Mouse (Mus musculus): ENCODE data around the gene Gdpgp1. TPM values are rescaled to one million over a fixed set of nuclear protein-coding genes. Genes with fewer than 3 reads are reported as not detected.

The Gdpgp1 gene
- polyA plus RNA-seq, 1 experiment from 2014 or later, result 4.2 TPM

- Histone ChIP-seq H3K27me3 (ENCODE audit: control insufficient read depth, insufficient read depth, low read length) (no peaks in the 10 kb centered on the region), H3K4me2 (ENCODE audit: low read depth, low read length) (no peak overlapping the region), H3K4me3 (ENCODE audit: low read length) (no peak overlapping the region), H3K36me3 (ENCODE audit: control insufficient read depth, insufficient read depth) (no peaks in the 10 kb centered on the region), H3K9ac (ENCODE audit: low read length) (peak overlapping the region; percentile 15; the same call in 1 of the 2 replicates), H3K9me3 (replicated peaks; ENCODE audit: control insufficient read depth, low read length) (no peaks in the 10 kb centered on the region), H3K4me1 (ENCODE audit: control insufficient read depth, insufficient read depth, low read length) (peaks cover 66% of the 10 kb centered on the region), H3K27ac (ENCODE audit: low read length) (peak overlapping the region; percentile 51; the same call in 1 of the 2 replicates)
- no peak for ATAC-seq (replicated peaks; ENCODE audit: extremely low read depth, insufficient read depth, low FRiP score)
- 57% methylated on average over 11 of the region's 11 CpGs for WGBS
These were observed 43.3 kb upstream of the Gdpgp1 start for GRCm38 (mm10) chr7:80189147-80189933.

GRCm38 (mm10) chr7:80191455-80191854 is 41.2 kb upstream of the Gdpgp1 start:
- Histone ChIP-seq H3K9me3 (replicated peaks; ENCODE audit: control insufficient read depth, low read length) (no peaks in the 10 kb centered on the region), H3K36me3 (ENCODE audit: control insufficient read depth, insufficient read depth) (no peaks in the 10 kb centered on the region), H3K27me3 (ENCODE audit: control insufficient read depth, insufficient read depth, low read length) (no peaks in the 10 kb centered on the region), H3K9ac (ENCODE audit: low read length) (peak overlapping the region; percentile 60), H3K4me1 (ENCODE audit: control insufficient read depth, insufficient read depth, low read length) (peaks cover 52% of the 10 kb centered on the region), H3K4me3 (ENCODE audit: low read length) (no peak overlapping the region), H3K4me2 (ENCODE audit: low read depth, low read length) (no peak overlapping the region), H3K27ac (ENCODE audit: low read length) (peak overlapping the region; percentile 79)
- no peak for ATAC-seq (replicated peaks; ENCODE audit: extremely low read depth, insufficient read depth, low FRiP score)
- 45% methylated on average over 5 of the region's 5 CpGs for WGBS

- H3K36me3 ChIP-seq (ENCODE audit: control insufficient read depth, insufficient read depth), result no peaks in the 10 kb centered on the region
- 9% methylated on average over 16 of the region's 16 CpGs for WGBS
- no peaks in the 10 kb centered on the region for H3K27me3 ChIP-seq (ENCODE audit: control insufficient read depth, insufficient read depth, low read length)
- peak overlapping the region; percentile 62 for H3K9ac ChIP-seq (ENCODE audit: low read length)
- peak overlapping the region; percentile 38 for H3K4me3 ChIP-seq (ENCODE audit: low read length)
- peaks cover 54% of the 10 kb centered on the region for H3K4me1 ChIP-seq (ENCODE audit: control insufficient read depth, insufficient read depth, low read length)
- peak overlapping the region; percentile 79 for H3K27ac ChIP-seq (ENCODE audit: low read length)
- peak; percentile 87 for ATAC-seq (replicated peaks; ENCODE audit: extremely low read depth, insufficient read depth, low FRiP score)
- no peaks in the 10 kb centered on the region for H3K9me3 ChIP-seq (replicated peaks; ENCODE audit: control insufficient read depth, low read length)
- peak overlapping the region; percentile 60 for H3K4me2 ChIP-seq (ENCODE audit: low read depth, low read length)
These were observed 40.2 kb upstream of the Gdpgp1 start for GRCm38 (mm10) chr7:80192226-80193061.

- H3K4me1 ChIP-seq (ENCODE audit: control insufficient read depth, insufficient read depth, low read length), result peaks cover 49% of the 10 kb centered on the region
- no peaks in the 10 kb centered on the region for H3K27me3 ChIP-seq (ENCODE audit: control insufficient read depth, insufficient read depth, low read length)
- no peaks in the 10 kb centered on the region for H3K9me3 ChIP-seq (replicated peaks; ENCODE audit: control insufficient read depth, low read length)
- no peak overlapping the region for H3K4me3 ChIP-seq (ENCODE audit: low read length)
- H3K27ac ChIP-seq (ENCODE audit: low read length), result no peak overlapping the region
- H3K4me2 ChIP-seq (ENCODE audit: low read depth, low read length), result no peak overlapping the region
- no peak for ATAC-seq (replicated peaks; ENCODE audit: extremely low read depth, insufficient read depth, low FRiP score)
- no peaks in the 10 kb centered on the region for H3K36me3 ChIP-seq (ENCODE audit: control insufficient read depth, insufficient read depth)
- H3K9ac ChIP-seq (ENCODE audit: low read length), result no peak overlapping the region
- 73% methylated on average over 13 of the region's 13 CpGs for WGBS
These were observed 38.5 kb upstream of the Gdpgp1 start for GRCm38 (mm10) chr7:80193941-80194739.

GRCm38 (mm10) chr7:80195146-80195545 is 37.5 kb upstream of the Gdpgp1 start:
- WGBS, result 89% methylated on average over 5 of the region's 5 CpGs
- Histone ChIP-seq H3K27me3 (ENCODE audit: control insufficient read depth, insufficient read depth, low read length) (no peaks in the 10 kb centered on the region), H3K4me3 (ENCODE audit: low read length) (no peak overlapping the region), H3K27ac (ENCODE audit: low read length) (no peak overlapping the region), H3K9ac (ENCODE audit: low read length) (no peak overlapping the region), H3K36me3 (ENCODE audit: control insufficient read depth, insufficient read depth) (no peaks in the 10 kb centered on the region), H3K4me2 (ENCODE audit: low read depth, low read length) (no peak overlapping the region), H3K4me1 (ENCODE audit: control insufficient read depth, insufficient read depth, low read length) (peaks cover 50% of the 10 kb centered on the region), H3K9me3 (replicated peaks; ENCODE audit: control insufficient read depth, low read length) (no peaks in the 10 kb centered on the region)
- ATAC-seq (replicated peaks; ENCODE audit: extremely low read depth, insufficient read depth, low FRiP score), result no peak

GRCm38 (mm10) chr7:80195576-80196263 is 36.9 kb upstream of the Gdpgp1 start:
- Histone ChIP-seq H3K36me3 (ENCODE audit: control insufficient read depth, insufficient read depth) (no peaks in the 10 kb centered on the region), H3K27ac (ENCODE audit: low read length) (no peak overlapping the region), H3K27me3 (ENCODE audit: control insufficient read depth, insufficient read depth, low read length) (no peaks in the 10 kb centered on the region), H3K4me1 (ENCODE audit: control insufficient read depth, insufficient read depth, low read length) (peaks cover 46% of the 10 kb centered on the region), H3K4me3 (ENCODE audit: low read length) (no peak overlapping the region), H3K9me3 (replicated peaks; ENCODE audit: control insufficient read depth, low read length) (no peaks in the 10 kb centered on the region), H3K9ac (ENCODE audit: low read length) (no peak overlapping the region), H3K4me2 (ENCODE audit: low read depth, low read length) (no peak overlapping the region)
- 86% methylated on average over 10 of the region's 11 CpGs for WGBS
- ATAC-seq (replicated peaks; ENCODE audit: extremely low read depth, insufficient read depth, low FRiP score), result no peak

- Histone ChIP-seq H3K4me1 (ENCODE audit: control insufficient read depth, insufficient read depth, low read length) (peaks cover 30% of the 10 kb centered on the region), H3K4me3 (ENCODE audit: low read length) (no peak overlapping the region; the same call in 1 of the 2 replicates), H3K27me3 (ENCODE audit: control insufficient read depth, insufficient read depth, low read length) (no peaks in the 10 kb centered on the region), H3K9ac (ENCODE audit: low read length) (no peak overlapping the region), H3K36me3 (ENCODE audit: control insufficient read depth, insufficient read depth) (no peaks in the 10 kb centered on the region), H3K27ac (ENCODE audit: low read length) (peak overlapping the region; percentile 84), H3K4me2 (ENCODE audit: low read depth, low read length) (peak overlapping the region; percentile 81), H3K9me3 (replicated peaks; ENCODE audit: control insufficient read depth, low read length) (no peaks in the 10 kb centered on the region)
- ATAC-seq (replicated peaks; ENCODE audit: extremely low read depth, insufficient read depth, low FRiP score), result no peak
- WGBS, result 28% methylated on average over 4 of the region's 4 CpGs
These were observed 35.3 kb upstream of the Gdpgp1 start for GRCm38 (mm10) chr7:80197371-80197770.

GRCm38 (mm10) chr7:80197941-80198778 is 34.5 kb upstream of the Gdpgp1 start:
- peak overlapping the region; percentile 76 for H3K9ac ChIP-seq (ENCODE audit: low read length)
- H3K4me1 ChIP-seq (ENCODE audit: control insufficient read depth, insufficient read depth, low read length), result peaks cover 27% of the 10 kb centered on the region
- no peaks in the 10 kb centered on the region for H3K9me3 ChIP-seq (replicated peaks; ENCODE audit: control insufficient read depth, low read length)
- no peaks in the 10 kb centered on the region for H3K36me3 ChIP-seq (ENCODE audit: control insufficient read depth, insufficient read depth)
- peak overlapping the region; percentile 84 for H3K27ac ChIP-seq (ENCODE audit: low read length)
- peak; percentile 83 for ATAC-seq (replicated peaks; ENCODE audit: extremely low read depth, insufficient read depth, low FRiP score)
- peak overlapping the region; percentile 68 for H3K4me3 ChIP-seq (ENCODE audit: low read length)
- H3K4me2 ChIP-seq (ENCODE audit: low read depth, low read length), result peak overlapping the region; percentile 81
- under 1% methylated on average over 65 of the region's 74 CpGs for WGBS
- no peaks in the 10 kb centered on the region for H3K27me3 ChIP-seq (ENCODE audit: control insufficient read depth, insufficient read depth, low read length)

Measured in heart, embryonic 16.5 days (tissue).